Mouse (Mus musculus) brain, adult 2 months (tissue): Measurements from ENCODE around the gene Prkcsh.

Experiments used
- DNase-seq: peaks from one replicate; pipeline ENCODE4 v3.0.0; 2011; ENCODE audit warnings: low read depth, low spot score

Prkcsh gene

DNA sequence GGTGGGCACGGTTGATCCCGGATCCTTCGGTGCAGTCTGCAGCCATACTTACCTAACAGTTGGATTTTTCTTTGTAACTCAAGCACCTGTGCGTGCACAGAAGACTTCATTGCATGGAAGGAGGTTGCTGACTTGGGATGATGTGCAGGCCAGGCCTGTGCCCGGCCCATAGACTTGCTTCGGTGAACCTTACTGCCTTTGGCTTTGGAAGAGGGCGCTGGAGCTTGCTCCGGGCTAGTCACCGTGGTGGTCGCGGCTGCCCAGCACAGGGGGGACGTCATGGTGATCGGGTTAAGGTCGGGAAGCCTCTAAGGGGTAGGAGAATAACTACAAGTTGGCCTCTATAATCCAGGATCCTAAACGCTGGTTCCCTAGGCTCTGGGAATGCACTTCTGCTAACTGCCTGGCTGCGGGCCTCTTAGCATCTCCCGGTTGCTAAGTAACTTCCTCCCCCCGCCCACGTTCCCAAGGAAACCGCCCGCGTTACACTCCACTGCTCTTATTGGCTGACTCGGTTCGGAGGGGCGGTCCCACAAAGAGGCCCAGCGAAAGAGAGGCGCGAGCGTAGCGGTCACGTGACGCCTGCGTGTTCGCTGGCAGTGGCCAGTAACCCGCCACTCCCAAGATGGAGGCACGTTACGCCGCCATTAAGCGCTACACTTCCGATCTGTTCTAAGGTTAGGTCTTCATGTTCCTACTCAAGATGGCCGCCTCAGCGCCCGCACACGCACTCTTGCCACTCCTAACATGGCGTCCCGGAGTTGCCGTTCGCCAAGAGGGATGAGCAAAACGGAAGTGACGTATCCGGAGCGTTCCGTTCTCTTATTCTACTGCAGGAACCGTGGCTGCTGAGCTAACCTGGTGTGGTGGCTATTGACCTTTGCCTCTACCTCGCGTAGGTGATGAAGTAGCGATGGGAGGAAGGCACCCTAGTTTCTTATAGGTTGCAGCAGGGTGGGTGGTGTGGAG lies at the start of gene Prkcsh, which contains the start of gene Ccdc151:
Gene Prkcsh (plus strand): TSS at position 613 of the 969 bp plus-strand sequence.
Gene Ccdc151 (minus strand): TSS at position 441 of the 969 bp plus-strand sequence.
- peak; percentile 100 for DNase-seq

DNA sequence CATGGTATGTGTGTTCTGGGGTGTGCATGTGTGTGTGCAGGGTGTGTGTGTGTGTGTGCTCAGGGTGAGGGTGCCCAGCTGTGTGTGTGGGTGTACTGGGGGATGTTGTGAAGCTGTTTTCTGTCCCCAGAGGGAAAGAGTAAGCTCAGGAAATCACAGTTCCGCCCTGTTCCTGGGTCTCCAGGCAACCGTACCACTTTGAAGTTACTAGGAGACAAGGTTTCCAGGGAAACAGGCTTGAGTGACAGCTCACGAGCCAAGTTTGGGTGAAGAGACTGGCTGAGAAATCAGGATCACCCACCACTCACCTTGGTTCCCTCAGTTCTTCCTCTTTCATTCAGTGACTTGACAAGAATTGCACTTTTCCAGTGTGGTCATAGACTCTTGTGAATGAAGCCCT lies 49.0 kb upstream of the Prkcsh start:
- peak; percentile 93 for DNase-seq

DNA sequence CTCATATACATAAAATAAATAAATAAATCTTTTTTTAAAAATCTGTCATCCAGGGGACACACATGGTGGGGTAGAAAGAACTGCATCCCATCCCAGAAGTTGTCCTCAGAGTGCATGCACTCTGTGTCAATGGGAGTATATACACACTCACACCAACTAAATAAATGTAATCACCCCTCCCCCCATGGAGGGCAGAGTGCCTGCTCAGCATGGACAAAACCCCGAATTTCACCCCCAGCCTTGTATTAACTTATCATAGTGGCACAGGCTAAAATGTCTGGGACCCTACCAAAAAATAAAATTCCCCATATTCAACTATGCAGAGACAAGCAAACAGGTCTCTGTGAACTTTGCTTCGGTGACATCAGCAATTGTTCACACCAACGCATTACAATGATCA lies 48.0 kb upstream of the Prkcsh start:
- DNase-seq = no peak

DNA sequence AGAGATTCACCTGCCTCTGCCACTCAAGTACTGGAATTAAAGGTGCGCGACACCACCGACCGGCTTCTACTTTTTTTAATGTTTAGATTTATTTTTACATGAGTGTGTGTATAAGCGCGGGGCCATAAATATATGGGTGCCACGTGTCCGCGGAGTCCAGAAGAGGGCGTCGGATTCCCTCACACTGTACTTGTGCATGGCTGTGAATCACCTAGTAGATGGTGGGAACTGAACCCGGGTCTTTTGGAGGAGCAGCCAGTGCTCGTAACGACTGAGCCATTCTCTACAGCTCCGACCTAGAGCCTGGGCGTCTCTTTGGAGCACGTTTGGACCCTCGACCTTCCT lies 47.4 kb upstream of the Prkcsh start:
- DNase-seq = no peak

DNA sequence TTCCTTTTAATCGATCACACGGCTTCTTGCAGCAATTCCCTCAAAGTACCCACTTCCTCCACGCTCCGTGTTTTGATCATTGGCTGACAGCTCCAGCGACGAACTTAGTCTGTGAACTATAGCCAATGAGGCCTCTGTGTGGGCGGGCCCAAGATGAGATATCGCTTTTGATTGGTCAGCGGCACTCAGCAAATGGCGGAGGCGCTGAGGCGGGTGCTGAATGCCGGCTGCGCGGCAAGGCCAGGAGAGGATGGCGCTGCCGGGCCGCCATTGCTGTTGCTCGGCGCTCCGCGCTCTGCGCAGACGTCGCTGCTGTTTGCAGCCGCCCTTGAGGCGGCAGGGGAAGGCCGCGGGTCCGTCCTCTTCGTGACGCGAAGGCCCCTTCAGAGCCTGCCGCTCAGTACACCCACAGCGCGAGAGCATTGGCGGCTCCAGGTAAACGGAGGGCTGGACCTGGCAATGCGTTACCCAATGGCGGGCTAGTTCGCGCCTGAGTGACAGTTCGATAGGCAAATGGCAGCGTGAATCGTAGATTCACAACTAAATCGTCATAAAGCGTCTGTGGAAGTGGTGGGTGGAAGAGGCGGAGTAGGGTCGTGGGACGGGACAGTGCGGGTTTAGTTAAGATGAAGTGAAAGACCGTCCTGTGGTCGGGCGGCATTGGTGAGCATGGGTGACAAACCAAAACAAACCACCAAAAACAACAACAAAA lies 46.9 kb upstream of the Prkcsh start, which contains the start of gene Swsap1:
Gene Swsap1 (plus strand): TSS at position 186 of the 712 bp plus-strand sequence.
- peak; percentile 99 for DNase-seq

DNA sequence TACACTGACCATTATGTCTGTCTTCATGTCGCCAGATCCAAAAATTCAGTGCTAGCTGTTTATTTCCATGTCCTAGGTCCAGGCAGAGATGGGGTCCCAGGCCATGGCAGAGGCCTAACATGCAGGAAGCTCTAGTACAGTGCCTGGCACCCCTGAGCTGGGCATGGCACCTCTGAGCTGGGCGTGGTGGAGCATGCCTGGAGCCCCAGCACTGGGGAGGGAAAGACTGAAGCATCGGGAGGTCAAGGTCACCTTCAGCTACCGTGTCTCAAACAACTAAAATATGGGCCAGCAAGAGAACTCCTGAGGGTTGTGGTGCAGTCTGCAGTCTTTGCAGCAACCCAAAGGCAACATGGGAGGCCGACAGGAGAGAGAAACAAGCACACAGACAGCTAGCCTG lies 44.2 kb upstream of the Prkcsh start:
- no peak for DNase-seq

DNA sequence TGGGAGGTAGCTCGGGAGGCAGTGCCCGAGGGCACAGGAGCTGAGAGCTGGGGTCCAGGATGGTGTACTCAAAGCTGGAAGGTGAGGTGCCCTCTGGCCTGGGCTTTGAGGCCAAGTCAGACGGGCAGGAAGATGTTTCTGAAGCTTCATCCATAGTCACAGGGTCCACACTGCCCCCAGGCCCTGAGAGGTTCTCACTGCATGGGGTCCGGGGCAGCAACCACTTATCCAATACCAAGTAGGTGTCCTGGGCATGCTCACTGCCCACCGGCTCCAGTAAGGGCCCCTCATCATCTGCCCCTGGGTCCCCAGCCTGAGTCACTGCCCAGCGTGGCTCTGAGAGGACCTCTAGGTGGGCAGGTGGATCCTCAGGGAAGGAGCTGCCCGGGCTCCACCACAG lies 43.4 kb upstream of the Prkcsh start:
- DNase-seq = no peak

DNA sequence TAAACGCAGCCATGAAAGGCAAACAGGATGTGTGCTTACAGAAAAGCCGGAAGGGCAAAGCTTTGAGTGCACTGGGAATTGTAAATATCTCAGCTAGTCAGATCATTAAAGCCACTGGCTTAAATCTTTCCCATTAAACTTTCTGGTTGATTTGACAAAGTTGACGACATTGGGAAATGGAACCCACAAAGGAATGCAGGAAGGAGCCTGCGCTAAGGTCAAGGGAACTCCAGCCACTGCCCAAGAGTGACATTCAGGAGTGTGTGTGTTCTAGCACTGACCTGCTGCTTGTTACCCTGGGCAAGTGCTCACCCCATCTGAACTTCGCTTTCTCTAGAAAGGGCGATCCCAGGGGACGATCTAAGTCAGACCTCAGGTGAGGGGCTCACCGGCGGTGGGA lies 42.5 kb upstream of the Prkcsh start:
- DNase-seq = no peak

DNA sequence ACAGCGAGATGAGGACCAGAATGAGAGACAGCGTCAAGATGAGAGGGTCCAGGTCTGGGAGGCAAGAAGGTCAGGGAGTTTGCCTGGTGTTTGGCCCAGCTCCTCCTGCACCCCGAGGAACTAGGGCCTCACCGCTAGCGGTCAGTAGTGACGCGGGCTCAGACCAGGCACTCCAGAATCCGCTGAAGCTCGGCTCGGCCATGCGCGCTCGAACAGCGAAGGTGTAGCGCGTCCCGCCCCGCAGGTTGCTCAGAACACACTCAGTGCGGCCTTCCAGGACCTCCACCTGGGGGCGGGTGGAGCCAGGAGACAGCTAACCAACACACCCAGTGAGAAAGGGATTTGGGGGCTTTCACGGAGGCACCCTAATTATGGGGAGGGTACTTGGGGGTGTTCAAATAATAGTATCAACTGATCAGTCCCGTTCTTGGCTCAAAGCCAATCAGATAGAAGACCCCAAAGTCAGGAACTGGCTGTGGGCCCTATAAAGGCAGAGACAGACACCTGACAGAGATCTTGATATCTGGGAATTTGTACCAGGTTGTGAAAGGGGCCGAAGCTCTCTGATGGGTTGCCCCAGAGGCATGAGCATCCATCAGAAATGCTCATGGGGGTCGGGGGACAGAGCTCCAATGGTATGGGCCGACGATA lies 41.9 kb upstream of the Prkcsh start:
- no peak for DNase-seq

DNA sequence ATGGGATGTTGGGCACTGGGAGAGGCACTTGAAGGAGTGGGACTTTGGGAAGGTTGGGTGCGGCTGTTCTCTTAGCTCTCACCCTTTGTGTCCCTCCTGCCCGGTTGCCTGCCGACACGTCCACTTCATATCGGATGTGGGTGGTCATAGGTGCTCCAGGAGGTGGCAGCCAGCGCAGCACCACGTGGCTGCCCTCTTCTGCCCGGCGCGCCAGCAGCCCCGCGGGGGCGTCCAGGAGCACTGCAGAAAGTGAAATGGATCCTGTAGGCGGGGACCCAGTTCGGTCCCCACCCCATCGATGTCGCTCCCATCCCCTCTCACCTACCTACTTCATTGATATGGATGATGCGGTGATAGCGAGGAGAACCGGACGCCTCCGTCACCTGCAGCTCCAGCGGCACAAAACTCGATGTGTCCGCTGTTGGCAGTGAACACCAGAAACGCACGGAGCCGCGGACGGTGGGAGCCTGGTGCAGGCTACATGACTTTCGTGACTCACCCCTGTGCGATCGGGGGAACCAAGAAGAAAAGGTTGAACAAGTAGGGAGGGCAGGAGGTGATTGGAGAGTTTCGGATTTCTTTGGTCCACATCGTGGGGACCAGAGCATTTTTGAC lies 41.1 kb upstream of the Prkcsh start:
- peak; percentile 41 for DNase-seq

DNA sequence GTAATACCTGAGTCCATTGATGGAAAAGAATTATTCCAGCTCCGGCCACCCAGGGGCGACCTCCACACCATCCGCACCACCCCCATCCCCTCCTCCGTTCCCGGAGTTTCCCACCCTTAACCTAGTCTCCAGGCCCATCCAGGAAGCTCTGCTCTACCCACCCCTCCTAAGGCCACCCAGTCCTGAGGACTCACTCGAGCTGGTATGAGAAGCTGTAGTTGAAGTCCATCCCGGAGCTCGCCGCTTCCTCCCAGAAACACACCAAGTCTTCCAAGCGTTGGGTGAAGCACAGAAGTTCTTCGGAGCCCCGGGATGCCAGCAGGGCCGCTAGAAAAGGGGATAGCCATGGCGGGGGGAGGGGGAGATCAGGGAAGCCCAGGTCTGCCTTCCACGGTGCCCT lies 40.6 kb upstream of the Prkcsh start:
- DNase-seq = no peak

DNA sequence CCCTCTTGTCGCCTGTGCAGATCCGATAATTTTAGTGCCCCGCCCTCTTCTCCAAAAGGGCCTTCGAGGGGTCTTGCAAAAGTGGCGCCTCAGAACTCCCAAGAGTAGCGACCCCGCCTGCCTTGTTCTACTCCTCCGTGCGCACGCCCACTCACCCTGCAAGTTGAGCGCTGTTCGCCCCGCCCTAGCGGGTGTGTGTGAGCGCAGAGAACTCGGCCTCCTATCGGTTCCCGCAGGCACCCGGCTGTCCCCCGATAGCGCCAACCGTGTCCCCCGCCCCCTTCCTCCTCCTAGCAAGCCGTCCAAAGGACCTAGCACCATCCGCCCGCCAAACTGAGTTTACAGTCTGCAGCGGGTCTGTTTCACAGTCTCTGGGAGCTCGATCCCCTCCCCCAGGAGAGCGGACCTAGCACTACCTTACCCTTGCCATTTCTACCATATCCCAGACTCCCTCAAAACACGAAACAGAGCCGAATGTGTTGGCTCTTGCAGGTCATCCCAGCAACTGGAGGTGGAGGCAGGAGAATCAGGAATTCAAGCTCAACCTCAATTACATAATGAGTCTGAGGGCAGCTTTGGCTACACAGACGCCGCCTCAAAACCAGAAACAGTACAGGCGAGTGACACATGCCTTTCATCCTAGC lies 40.1 kb upstream of the Prkcsh start:
- DNase-seq = peak; percentile 86

DNA sequence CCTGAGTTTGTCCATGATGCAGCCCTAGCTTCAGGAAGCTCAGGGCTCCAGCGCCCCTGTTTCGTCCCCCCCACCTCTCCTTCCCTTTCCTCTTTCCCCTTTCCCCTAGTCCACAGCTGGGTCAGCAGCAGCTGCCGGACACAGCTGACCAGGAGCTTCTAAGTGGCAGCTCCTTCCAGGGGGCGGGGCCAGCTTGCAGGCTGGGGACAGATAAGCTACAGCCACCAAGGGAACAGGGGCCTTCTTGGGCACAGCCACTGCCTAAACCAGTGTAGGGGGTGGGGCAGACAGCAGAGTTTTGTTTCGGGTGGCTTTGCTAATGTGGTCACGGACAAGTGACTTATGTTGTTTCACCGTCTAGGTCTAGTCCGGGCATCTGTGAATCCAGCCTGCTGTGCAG lies 39.2 kb upstream of the Prkcsh start, which contains the start of gene Epor:
Gene Epor (minus strand): TSS at position 90 of the 400 bp plus-strand sequence.
- no peak for DNase-seq

DNA sequence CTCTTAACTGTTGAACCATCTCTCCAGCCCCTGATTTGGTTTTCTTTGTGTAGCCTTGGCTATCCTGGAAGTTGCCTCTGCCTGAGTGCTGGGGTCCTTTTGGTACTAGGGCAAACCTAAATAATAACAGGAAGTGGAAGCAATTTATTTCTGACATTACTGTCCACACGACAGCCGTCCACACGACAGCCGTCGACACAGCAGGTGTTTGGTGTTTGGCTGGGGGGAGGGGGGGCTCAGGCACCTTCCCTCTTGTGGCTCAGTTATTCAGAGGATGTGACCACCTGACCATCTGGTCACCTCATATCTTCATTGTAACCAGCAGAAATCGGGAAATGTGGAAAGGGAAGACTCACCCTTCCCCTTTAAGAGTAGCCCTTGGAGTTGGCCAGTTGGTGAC lies 33.7 kb upstream of the Prkcsh start:
- no peak for DNase-seq

DNA sequence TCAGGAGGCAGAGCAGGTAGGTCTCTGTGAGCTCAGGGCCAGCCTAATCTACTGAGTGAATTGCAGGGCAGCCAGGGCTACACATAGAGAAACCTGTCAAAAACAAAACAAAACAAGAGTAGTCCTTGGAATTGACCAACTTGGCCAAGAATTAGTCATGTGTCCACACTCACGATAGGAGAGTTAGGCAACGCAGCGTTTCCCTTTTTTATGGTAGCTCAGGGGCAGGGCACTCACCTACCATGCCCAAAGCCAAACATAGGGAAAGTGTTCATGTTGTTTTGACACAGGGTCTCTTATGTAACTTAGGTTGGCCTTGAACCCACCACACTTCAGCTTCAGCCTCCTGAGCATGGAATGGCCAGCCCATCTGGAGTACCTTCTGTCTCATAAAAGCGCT lies 33.3 kb upstream of the Prkcsh start:
- DNase-seq = no peak

DNA sequence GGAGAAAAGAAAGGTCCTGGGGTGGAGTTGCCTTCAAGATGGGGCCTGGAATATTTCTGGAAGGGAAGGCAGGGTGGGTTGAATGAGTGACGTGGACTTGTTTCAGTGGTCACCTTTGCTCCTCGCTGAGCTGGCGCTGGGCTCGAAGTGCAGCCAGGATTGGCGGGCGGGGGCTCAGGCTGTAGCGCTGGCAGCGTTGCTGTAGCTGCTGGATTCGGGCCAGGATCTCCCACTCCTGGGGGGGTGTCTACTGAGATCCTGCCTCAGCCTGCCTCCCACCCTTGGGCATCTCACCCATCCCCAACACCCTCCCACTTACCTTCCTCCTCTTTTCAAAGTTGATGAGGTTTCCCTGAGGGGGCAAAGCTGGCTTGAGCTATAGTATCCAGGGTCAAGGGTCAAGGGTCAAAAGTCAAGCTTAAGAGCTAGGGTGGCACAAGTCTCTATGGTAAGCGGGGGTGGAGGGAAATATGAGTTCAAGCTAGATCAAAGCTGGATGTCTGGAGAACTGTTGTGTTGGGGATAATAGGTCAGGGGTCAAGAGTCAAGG lies 25.9 kb upstream of the Prkcsh start:
- no peak for DNase-seq

DNA sequence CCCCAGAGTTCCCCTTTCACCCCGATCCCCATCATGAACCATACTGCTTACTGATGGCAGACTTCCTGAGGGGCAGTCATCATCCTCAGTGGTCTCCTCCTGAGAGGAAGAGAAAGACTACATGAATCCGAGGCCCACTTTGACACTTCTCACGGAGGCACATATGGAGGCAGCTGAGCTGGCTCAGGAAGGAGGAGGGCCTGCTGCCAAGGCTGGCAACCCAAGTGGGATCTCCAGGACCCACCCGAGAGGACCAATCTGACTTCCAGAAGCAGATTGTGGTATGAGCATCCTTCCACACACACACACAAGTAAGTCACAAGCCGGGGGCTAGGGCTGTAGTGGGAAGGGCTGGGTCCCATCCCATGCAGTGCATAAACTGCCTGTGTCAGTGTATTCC lies 25.3 kb upstream of the Prkcsh start:
- DNase-seq = no peak

DNA sequence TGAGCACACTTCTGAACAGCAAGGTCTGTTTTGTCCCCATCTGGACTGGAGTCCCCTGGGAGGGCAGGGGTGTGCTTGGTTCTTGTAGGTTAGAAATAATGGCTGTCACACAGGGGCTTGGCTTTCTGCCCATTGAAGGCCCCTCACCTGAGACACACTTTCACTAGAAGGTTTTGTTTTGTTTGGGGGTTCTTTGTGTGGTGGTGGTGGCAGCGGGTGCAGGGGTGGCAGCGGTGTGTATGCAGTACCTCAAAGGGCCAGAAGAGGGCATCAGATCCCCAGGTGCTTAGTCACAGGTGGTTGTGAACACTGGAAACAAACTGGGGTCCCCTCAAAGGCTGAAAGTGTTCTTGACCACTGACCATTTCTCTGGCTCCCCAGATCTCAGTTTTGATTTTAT lies 24.6 kb upstream of the Prkcsh start:
- peak; percentile 43 for DNase-seq

DNA sequence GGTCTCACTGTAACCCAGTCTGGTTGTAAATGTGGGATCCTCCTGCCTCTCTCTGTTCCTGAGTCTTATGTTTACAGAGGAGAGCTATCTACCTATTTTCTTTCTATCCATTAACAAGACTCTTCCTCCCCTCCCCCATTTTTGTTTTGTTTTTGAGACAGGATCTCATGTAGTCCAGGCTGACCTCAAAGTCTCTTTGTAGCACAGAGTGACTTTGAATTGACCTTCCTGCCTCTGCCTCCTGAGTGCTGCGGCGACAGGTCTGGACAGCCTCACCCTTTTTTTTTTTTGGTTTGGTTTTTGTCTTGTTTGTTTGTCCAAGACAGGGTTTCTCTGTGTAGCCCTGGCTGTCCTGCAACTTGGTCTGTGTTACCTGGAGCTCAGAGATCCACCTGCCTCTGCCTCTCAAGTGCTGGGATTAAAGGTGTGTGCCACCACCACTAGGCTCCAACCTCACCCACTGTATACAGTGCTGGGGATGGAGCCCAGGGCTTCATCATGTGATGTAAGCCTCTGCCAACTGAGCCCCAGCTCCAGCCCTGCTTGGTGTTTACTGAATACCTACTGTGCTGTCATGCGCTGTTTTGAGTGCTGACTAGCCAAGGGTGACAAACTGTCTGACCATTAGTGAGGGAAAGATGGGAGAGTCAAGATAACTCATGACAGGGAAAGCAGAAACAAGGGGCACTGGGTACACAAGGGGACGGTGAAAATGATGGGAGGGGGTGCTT lies 24.0 kb upstream of the Prkcsh start:
- no peak for DNase-seq

DNA sequence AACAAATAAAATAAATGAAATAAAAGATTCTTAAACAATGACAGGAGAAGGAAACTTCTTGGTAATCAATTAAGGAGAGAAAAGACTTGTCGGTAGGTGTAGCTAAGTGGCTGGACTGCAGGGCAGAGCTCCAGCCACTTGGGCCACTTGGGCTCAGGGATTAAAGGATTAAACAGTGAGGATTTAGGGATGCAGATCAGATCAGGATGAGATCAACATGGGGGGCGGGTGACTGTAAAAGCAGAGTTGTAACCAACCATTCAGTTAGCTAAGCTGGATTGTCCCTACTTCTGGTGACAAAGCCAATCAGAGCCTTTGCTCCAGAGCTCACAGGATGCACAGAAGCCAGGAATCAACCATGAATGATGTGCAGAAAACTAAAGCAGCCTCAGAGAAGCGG lies 18.7 kb upstream of the Prkcsh start:
- no peak for DNase-seq
